Mouse (Mus musculus) olfactory bulb, adult 2 months (tissue): ENCODE measurements around the gene Inpp5a.

Experiments
- CTCF ChIP-seq: fragments of 200-500 bp; IDR thresholded peaks from 2 replicates; pipeline ENCODE4 v1.5.1; 2012; ENCODE audit warnings: low read depth, mild to moderate bottlenecking, low read length, moderate library complexity; ENCODE audit not compliant: insufficient read depth
- POLR2A ChIP-seq: fragments of 200-500 bp; IDR thresholded peaks from 2 replicates; pipeline ENCODE4 v1.6.1; 2012; ENCODE audit warnings: mild to moderate bottlenecking, low read depth, low read length, moderate library complexity; ENCODE audit not compliant: insufficient read depth

- TF ChIP-seq CTCF (no peak), POLR2A (no peak)
Observed at GRCm38 (mm10) chr7:139398530-139399021, 9.7 kb downstream of the Inpp5a start.
